Mouse (Mus musculus) retina, postnatal 1 day (tissue): ENCODE measurements around the gene Olfm4.

Experiments used
- DNase-seq: peaks from one replicate; pipeline ENCODE4 v3.0.0-alpha.2; 2012

Gene Olfm4

DNA sequence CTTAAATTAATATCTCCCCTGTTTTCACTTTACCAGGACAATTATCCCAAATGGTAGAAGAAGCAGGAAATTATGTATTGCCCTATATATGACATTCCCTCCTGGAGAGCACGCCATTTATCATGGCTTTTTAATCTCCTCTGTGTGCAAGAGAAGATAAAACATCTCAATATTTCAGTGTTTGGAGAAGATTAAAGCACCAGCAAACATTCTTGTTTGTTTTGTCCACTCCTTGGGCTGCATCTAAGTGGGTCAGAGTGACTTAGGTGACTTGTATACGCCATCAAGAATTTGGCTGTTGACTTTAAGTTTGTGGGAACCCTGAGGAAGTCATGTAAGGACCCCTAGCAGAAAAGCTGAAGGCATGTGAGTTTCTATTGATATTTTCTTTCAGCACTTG lies at the start of gene Olfm4:
Gene Olfm4, plus strand, starts transcription at position 301 of the 400 bp plus-strand sequence.
- DNase-seq, result no peak

DNA sequence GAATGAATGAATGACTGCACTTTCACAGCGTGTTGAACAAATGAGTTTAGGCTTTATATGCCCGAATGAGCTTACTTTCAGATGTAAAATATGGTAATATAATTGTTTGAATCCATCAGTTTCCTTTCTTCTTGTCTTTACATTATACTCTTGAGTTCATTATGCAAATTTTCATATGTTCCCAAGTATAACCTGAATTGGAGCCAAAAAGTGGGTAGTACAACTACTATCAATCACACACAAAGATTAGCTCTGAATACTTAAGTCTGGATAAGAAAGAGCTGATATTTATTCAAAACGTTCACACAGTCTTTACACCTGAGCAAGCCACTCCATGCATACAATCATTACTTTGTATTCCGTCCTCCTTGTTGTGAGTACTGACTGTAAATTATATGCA lies 49.5 kb upstream of the Olfm4 start:
- no peak for DNase-seq

DNA sequence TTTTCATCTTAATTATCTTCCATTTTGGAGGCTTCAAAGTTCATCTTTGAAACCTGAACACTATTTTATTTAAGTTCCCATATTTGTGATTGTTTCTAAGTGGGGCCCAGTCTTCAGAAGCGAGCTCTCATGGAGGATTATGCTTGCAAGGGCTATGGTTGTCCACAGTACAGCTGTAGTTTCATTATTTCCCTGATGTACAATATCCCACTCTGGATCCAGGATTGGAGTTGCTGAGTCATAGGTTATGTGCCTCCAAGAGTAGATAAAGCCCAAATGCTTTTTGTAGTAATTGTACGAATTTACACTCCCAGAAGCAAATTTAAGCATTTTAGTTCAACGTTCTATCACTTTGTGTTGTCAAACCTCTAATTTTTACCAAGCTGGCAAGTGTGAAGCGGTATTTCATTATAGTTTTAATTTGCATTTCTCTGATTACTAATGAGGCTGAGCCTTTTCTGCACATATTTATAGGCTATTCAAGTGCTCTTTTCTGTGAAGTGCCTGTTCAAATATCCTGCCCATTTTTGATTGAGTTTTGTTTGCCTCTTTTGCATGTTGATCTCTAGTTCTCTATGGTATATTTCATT lies 46.9 kb upstream of the Olfm4 start:
- no peak for DNase-seq

DNA sequence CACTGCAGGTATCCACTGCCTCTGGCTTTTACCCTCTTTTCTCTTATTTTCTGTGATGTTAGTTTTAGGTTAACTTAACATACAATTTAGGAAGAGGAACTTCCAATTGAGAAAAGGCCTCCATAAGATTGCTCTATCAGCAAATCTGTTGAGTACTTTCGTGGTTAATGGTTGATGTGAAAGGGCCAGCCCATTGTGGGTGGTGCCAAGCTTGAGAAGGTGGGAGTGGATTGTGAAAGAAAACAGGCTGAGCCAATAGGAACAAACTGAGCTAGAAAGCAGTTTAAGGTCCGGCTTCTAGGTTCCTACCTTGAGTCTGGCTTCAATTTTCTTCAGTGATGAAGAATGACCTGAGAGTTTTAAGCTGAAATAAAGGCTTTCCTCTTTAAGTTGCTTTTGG lies 38.0 kb upstream of the Olfm4 start:
- no peak for DNase-seq

DNA sequence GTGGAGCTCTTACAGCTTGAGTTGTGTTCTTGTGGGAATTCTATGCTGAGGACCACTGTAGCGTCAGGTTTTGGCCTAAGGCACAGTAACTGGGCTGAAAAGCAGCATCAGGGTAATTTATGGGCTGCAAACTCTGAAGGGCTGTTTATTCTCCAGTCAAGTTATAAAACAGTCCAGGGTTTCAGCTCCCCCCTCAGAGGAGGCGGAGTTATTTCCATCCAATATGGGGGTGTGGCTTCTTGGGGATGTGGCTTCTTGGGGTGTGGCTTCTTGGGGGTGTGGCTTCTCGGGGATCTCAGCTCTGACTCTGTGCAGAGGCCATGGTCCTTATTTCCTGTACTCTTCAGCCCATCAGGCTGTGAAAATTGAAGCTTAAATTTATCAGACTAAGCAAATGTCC lies 28.2 kb upstream of the Olfm4 start:
- DNase-seq, result no peak

DNA sequence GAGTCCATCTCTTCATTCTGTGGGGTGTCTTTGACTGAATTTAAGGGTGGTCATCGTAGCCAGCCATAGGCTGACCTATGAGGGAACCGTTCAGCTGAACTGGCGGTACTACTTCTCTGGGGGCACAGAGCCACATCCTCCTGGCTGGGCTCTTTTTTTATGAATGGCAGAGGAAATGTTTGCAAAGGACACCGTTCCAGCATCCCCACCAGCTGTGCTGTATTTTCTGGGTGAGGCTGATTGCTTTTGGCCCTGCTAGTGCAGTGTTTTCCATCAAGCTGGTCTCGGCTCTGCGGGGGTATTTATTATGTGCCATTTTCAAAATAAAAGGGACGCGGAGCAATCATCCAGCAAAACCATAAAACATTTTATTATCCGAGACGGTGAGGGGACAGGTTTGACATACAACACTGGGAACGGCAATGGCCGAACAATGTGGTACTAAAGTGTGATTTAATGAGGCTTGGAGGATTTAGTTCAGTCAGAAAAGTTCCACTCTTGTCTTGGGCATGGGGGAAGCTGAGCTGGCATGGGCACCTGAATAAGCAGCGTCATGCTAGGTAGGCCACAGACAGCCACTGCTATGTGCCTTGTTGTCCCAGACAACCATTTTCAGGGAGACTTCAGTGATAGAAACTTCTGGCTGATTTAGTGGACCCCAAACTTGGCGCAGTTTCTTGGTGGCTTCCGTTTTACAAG lies 25.9 kb upstream of the Olfm4 start:
- no peak for DNase-seq

DNA sequence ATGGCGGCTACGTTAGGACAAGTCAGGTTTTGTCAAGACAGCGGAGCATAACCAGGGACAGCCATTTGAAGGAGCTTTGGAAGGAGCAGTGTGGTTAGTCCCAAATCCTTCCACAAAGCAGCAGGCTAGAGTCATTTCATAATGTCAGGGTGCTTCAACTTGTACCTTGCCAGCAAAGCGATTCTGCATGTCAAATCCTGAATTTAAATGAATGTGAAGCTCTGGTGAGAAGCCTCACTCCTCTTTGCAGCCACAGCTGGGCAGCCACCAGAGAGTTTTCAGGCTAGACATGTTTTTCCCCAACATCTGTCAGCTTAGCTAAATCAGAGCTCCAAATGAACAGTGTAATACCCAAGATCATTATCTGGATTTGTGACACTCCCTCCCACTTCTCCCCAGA lies 22.7 kb upstream of the Olfm4 start:
- DNase-seq, result peak; percentile 21

DNA sequence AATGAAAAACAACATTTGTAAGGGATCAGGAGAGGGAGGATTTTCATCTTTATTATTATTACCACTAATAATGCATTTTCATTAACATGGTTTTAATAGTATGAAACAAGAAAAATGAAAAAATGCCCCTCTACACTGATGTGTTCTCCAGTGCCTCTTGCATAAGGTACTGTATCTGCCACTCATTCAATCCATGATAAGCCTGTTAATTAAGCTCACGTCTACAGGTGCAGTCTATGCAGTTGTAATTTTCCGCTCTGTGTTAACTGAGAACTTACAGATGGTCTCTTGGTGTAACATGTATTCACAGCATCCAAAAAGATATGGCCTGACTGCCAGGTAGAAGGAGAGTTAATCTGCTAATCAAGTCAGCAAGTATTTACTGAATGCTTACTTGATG lies 22.3 kb upstream of the Olfm4 start:
- DNase-seq, result no peak

DNA sequence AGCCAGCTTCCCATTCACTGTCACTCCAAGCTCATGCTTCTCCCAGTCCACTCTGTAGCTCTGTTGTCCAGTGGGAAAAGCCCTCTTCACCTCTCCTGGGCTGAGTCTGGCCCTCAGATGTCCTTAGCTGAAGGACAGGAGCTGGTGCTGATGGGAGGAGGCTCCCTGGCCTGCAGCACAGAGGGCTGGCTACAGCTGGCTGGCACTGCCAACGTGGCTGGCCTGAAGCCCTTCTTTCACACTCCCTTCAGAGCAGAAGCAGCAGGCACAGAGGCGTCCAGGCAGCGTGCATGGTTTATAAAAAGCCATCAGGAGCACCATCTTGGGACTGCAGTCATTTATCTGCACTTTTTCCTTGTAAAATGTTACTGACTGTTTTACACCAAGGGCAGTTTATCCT lies 13.7 kb upstream of the Olfm4 start:
- DNase-seq, result no peak

DNA sequence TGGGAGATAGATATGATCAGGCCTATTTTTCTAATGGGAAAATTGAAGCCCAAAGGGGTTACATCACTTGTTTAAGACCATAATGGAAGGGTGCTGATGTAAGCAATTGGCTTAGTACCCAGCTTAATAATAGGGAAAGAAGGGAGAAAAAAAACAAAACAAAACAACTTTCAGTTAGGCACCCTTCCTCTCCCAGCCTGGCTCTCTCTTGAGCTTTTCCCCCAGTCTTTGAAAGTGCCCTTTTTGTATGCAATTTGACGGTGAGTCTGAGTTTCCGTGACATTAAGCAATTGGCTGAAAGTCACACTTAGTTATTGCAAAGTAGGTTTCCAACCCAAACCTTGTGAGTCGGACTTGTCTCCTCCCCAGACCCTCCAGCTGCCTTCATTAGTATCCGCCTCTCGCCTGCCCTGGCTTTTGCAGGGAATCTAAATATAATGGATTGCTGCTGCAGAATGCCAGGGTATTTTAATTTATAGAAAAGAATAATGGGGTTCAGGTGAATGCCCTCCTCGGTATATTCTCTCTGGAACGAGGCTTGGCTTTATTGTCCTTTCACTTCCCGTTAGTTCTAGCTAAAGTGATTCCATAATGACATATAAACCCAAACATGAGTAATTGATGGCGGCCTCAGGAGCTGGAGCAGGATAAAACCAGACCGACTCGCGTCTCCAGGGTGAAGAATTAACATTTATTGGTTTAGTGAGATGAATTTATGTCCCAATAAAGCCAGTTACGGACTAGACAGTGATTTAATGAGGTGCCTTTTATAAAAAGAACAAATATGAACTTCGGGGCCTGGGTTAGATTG lies 12.7 kb upstream of the Olfm4 start:
- DNase-seq, result no peak

DNA sequence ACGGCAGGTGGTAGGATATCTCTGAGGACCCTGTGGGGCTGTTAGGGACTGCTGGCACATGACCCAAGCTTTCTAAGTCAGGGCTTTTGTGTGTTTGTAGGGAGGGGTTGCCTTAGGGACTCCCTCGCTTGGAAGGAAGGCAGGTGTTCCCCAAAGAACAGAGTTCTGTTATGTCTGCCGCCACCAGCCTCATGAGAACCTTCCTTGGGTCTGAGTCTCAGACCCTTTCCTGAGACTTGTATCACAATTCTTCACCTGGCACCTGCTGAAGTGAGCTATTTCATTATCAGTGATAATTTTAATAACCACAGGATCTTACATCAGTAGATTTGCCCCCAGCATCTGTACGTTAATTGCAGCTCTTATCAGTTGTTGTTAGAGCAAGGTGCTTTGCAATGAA lies 2.4 kb upstream of the Olfm4 start:
- DNase-seq, result no peak

DNA sequence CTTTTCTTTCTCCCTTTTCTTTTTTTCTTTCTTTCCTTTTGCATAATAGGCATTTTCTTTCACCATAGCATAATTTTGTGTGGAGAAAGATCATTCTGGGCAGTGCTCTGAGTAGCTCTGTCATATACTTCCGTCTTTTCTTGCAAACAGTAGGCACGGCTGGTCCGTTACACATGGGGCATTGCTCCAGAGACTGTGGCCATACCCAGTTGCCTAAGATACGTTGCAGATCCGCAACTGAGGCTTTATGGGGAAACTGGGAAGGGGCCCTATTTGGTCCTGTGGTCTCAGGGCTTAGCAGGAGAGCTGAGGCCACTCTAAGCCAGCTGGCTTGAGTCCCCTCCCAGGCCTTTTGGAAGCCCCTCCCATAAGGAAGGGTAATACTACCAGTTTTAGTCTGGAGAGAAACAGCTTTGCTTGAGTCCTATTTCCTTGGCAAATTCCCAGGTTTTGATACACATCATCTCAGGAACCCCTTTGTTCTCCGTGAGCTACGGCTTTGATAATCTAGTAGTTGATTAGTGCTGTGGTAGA lies 1.3 kb downstream of the Olfm4 start:
- no peak for DNase-seq

DNA sequence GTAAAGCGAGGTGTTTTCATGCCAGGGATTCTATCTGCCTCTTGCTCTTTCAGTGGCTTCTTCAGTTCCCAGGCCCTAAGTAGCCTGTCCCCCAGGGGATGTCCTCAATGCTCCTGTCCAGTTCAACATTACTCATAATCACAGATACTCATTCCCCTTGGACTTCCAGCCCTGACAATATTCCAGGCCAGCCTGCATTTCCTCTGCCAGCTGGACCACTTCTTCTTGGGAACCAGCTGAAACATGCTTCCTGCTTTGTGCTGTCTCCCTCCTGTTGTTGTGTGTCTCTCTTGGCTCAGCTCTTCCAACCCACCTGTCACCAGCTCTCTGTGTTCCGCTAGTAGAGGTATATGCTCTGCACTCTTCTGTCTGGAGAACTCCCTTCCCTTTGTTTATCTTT lies 1.8 kb downstream of the Olfm4 start:
- DNase-seq, result no peak

DNA sequence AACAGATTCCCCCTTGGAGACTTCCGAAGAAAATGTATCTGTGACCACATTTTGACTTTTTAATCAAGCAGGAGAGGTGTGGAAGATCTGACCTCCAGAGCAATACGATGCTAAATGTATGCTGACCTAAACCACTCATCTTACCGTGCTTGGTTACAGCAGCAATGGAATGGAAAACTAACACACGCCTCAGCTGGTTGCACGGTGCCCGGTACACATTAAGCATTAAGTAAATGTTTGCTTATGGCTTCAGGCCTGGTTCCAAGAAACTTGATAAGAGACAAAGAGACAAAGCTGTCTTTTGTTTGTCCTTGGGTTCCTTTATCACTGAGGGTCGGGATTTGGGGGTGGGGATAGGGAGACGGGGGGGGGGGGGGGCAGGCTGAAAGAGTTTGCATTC lies 3.0 kb downstream of the Olfm4 start:
- DNase-seq, result no peak

DNA sequence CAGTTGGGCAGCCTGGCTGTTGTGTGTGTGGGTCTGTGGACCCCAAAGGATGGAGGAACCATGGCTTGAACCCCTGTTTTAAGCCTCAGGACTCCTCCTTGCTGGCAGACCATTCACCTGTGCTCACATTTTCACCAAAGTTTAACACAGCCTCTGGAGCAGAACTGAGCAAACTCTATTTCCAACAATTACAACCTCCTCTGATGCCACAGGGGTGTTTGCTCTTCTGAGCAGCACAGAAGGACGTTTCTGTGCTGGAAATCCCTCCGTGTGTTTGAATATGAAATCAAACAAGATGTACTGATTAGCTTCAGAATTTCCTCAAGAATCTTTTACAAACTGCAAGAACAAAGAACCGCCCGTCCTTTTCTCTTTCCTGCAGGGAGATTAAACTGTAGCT lies 5.9 kb downstream of the Olfm4 start:
- DNase-seq, result no peak

DNA sequence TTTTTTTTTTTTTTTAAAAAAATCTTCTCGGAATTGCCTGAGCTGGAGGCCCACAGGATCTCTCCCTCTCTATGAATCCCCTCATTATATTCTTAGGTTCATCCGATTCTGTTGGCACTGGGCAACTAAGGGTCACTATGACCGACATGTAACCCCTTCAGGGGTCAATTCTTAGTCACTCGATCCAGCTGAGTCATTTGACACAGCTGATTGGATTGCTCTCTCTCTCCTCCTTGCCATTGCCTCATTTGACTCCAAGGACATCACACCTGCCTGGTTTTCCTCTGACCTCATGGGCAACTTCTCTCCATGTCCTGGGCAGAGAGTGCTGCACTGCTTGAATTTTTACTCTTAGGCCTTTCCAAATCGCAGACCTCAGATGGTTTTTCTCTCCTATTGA lies 6.7 kb downstream of the Olfm4 start:
- no peak for DNase-seq

DNA sequence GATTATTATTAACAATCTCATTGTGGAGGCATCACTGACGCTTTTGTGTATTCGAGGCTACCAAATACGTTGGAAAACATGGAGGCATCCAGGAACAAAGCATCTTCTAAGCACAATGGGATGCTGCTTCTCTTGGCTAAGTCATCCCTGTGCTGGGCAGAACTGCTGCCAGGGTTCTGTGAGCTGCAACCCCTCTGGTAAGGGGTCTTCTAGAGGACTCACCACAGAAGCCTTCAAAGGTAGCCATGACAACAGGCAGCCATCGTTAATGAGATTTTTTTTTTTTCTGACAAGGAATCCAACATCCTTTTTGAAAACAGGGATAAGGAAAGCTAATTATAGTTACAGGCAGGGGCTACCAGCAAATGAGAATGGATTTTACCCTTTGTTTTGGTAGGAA lies 13.7 kb downstream of the Olfm4 start:
- DNase-seq, result peak; percentile 10

DNA sequence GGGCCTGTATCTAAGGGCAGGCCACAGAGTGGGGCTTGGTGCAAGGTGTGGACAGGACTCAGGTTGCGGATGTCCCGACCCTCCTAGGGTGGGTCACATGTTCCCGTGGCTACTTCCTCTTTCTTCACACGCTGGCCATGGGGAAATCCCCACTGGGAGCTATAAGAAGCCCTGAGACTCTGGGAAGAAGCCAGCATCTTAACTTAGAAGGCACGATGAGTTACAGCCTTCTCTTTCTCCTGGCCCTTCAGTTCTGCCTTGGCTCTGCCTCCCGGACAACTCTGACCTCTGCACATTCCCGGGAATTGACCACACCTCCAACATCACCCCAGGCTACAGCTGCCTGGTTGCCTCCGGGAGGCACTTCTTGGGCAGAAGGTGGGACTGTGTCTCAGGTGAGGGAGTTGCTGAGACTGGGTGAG lies 16.2 kb downstream of the Olfm4 start:
- DNase-seq, result no peak

DNA sequence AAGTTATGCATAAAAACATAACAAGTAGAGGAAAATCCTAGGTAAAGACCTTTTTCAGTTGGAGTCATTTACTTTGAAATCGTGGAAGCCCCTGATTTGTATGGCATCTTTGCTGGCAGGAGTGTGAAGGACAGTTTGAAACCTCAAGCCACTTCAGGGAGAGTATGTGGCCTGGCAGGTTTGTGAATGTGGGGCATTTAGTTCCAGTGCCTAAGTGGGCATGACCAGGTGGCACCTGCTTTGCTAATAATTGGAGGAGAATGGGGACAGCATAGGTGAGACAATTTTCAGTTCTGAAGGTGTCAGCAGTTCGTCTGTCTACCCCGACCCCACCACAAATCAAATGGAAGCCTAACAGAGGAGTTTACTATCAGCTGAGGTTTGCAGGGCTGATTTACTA lies 23.8 kb downstream of the Olfm4 start:
- no peak for DNase-seq

DNA sequence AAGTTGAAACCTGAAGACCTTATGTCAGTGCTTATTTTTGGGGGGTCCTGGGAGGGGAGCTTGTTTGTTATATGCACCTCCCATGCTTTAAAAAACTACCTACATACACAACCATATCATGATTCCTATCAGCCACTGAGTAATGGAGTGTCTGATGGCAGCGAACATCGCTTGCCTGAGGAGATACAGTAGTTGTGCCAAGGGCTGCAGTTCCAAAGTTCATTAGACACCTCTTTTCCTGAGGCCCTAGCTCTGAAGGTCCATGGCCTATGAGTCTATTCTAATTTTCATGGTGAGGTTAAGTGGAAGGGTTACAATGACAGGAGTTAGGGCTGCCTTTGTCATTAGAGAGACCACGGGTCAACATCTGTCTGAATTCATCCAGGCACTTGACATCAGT lies 26.5 kb downstream of the Olfm4 start:
- DNase-seq, result no peak

DNA sequence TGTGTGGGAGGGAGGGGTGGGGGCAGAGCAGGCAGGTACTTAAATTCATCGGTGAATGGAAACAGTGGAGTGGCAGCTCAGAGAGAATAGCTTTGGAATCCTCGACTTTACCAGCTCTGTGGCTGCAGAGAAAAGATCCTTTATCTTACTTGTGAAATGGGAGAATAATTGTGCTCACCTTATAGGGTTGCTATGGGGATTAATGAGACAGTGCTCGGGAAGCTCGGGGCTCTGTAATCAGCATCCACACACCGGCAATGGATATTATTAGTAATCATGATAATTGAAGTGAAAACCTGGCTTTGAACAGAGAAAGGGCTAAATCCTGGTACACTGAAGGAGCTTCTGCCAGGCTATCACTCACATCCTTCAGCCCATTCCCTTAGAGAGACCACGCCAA lies 31.1 kb downstream of the Olfm4 start:
- DNase-seq, result no peak

DNA sequence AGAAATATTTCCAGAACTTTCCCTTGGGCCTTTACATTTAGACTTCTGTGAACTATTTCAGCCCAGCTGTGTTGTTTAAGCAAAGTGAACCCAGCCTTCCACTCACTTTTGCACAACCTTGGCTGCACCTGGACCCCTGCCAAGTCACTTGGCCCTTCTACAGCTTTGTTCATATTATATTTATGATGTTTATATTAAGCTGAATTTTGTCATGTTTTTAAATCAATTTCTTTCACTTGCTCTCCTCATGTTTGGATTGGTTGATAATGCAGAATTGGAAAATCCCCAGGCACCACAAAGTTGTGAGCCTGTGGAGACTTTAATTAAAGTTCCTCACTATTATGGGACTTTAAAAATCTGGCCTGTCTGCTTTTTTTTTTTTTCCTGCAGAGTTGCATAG lies 32.2 kb downstream of the Olfm4 start:
- no peak for DNase-seq

DNA sequence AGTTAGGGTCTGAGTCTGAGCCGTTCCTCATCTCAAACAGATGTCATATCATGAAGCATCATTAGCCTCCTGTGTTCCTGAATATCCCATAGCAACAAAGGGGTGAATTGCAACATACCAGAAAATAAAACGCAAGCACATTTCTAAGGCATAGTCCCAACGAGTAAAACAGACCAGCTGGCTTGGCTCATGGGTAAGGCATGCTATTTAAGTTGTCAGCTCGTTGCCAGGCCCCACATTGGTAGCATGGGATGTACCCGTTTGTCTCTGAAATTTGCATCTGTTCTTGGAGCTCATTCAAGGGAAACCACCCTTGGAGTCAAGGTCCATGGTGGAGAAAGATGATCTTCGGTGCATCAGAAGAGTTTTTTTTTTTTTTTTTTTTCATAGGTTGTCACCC lies 42.2 kb downstream of the Olfm4 start:
- DNase-seq, result no peak
